Mouse (Mus musculus): ENCODE measurements around the gene Olfr523.
"Not testable (repeated sequence)": the region's sequence is repeated elsewhere in the genome, so short reads cannot be mapped to it uniquely, and the experiment has no call there.

DNA sequence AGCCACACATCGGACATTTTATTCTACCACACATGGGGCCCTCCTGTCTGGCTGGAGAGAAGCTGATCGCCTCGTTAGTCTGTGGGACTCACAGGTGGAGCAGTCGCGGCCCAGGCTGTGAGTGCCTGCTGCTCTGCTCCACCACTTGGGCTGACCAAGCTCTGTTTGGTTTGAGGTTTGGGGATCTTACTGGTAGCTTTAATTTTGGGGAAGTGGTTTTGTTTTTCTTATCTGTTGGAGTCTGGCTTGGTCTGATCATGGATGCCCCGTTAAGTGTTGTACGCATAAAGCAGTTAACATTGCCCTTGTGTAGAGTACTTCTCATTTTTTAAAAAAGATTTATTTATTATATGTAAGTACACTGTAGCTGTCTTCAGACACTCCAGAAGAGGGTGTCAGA, 39.0 kb upstream of the Olfr523 start:
- TF ChIP-seq CTCF (IDR thresholded peaks at IDR 0.05; ENCODE audit: borderline replicate concordance, insufficient read depth, low read length); POLR2A (IDR thresholded peaks at IDR 0.05; ENCODE audit: low read depth, low read length): not testable (repeated sequence)
